Mouse (Mus musculus): ENCODE data around the gene Kif13a. TPM values are rescaled to one million over a fixed set of nuclear protein-coding genes. Genes with fewer than 3 reads are reported as not detected.

Gene Kif13a
- polyA plus RNA-seq, 1 experiment from 2014 or later = 14.5 TPM

- H3K9me3 ChIP-seq (ENCODE audit: control insufficient read depth, low read length) = no peaks in the 10 kb centered on the region
- no peaks in the 10 kb centered on the region for H3K27me3 ChIP-seq (ENCODE audit: control insufficient read depth, insufficient read depth, low read length)
- 90% methylated on average over 3 of the region's 3 CpGs for WGBS
- no peak overlapping the region for H3K9ac ChIP-seq (ENCODE audit: low read depth, low read length)
- H3K4me3 ChIP-seq (ENCODE audit: low read depth, low read length) = no peak overlapping the region
- no peaks in the 10 kb centered on the region for H3K36me3 ChIP-seq (ENCODE audit: control insufficient read depth, insufficient read depth, low read length)
- H3K27ac ChIP-seq (ENCODE audit: low read depth, low read length) = no peak overlapping the region
- DNase-seq (ENCODE audit: low spot score) (no peak), ATAC-seq (ENCODE audit: low FRiP score) (no peak)
- H3K4me2 ChIP-seq (replicated peaks; ENCODE audit: low read depth, low read length) = no peak overlapping the region
- H3K4me1 ChIP-seq (replicated peaks; ENCODE audit: control insufficient read depth, insufficient read depth, low read length) = no peaks in the 10 kb centered on the region
These were observed 86.0 kb downstream of the Kif13a start for GRCm38 (mm10) chr13:46843646-46844045.

- H3K4me2 ChIP-seq (replicated peaks; ENCODE audit: low read depth, low read length) = no peak overlapping the region
- H3K27ac ChIP-seq (ENCODE audit: low read depth, low read length) = no peak overlapping the region
- H3K36me3 ChIP-seq (ENCODE audit: control insufficient read depth, insufficient read depth, low read length) = no peaks in the 10 kb centered on the region
- no peaks in the 10 kb centered on the region for H3K27me3 ChIP-seq (ENCODE audit: control insufficient read depth, insufficient read depth, low read length)
- ATAC-seq (ENCODE audit: low FRiP score) (no peak), DNase-seq (ENCODE audit: low spot score) (no peak)
- no peaks in the 10 kb centered on the region for H3K4me1 ChIP-seq (replicated peaks; ENCODE audit: control insufficient read depth, insufficient read depth, low read length)
- no peaks in the 10 kb centered on the region for H3K9me3 ChIP-seq (ENCODE audit: control insufficient read depth, low read length)
- WGBS = 79% methylated on average over 8 of the region's 8 CpGs
- H3K4me3 ChIP-seq (ENCODE audit: low read depth, low read length) = no peak overlapping the region
- no peak overlapping the region for H3K9ac ChIP-seq (ENCODE audit: low read depth, low read length)
These were observed 87.5 kb downstream of the Kif13a start for GRCm38 (mm10) chr13:46842185-46842584.

GRCm38 (mm10) chr13:46841668-46842067 lies 88.0 kb downstream of the Kif13a start:
- ATAC-seq (ENCODE audit: low FRiP score) = no peak

GRCm38 (mm10) chr13:46840676-46841075 lies 89.0 kb downstream of the Kif13a start:
- Histone ChIP-seq H3K27me3 (ENCODE audit: control insufficient read depth, insufficient read depth, low read length) (no peaks in the 10 kb centered on the region), H3K4me2 (replicated peaks; ENCODE audit: low read depth, low read length) (no peak overlapping the region), H3K4me1 (replicated peaks; ENCODE audit: control insufficient read depth, insufficient read depth, low read length) (no peaks in the 10 kb centered on the region), H3K9me3 (ENCODE audit: control insufficient read depth, low read length) (no peaks in the 10 kb centered on the region), H3K27ac (ENCODE audit: low read depth, low read length) (no peak overlapping the region), H3K9ac (ENCODE audit: low read depth, low read length) (no peak overlapping the region), H3K4me3 (ENCODE audit: low read depth, low read length) (no peak overlapping the region), H3K36me3 (ENCODE audit: control insufficient read depth, insufficient read depth, low read length) (no peaks in the 10 kb centered on the region)
- no peak for ATAC-seq (ENCODE audit: low FRiP score)
- WGBS = 88% methylated on average over 13 of the region's 13 CpGs
- no peak for DNase-seq (ENCODE audit: low spot score)

More at GRCm38 (mm10) chr13:46841668-46842067, 88.0 kb downstream of the Kif13a start:
- H3K27me3 ChIP-seq (ENCODE audit: control insufficient read depth, insufficient read depth, low read length) = no peaks in the 10 kb centered on the region
- H3K4me1 ChIP-seq (replicated peaks; ENCODE audit: control insufficient read depth, insufficient read depth, low read length) = no peaks in the 10 kb centered on the region
- no peak for DNase-seq (ENCODE audit: low spot score)
- H3K4me2 ChIP-seq (replicated peaks; ENCODE audit: low read depth, low read length) = no peak overlapping the region
- no peak overlapping the region for H3K9ac ChIP-seq (ENCODE audit: low read depth, low read length)
- no peak overlapping the region for H3K27ac ChIP-seq (ENCODE audit: low read depth, low read length)
- 85% methylated on average over 3 of the region's 3 CpGs for WGBS
- H3K4me3 ChIP-seq (ENCODE audit: low read depth, low read length) = no peak overlapping the region
- no peaks in the 10 kb centered on the region for H3K36me3 ChIP-seq (ENCODE audit: control insufficient read depth, insufficient read depth, low read length)
- H3K9me3 ChIP-seq (ENCODE audit: control insufficient read depth, low read length) = no peaks in the 10 kb centered on the region

DNA sequence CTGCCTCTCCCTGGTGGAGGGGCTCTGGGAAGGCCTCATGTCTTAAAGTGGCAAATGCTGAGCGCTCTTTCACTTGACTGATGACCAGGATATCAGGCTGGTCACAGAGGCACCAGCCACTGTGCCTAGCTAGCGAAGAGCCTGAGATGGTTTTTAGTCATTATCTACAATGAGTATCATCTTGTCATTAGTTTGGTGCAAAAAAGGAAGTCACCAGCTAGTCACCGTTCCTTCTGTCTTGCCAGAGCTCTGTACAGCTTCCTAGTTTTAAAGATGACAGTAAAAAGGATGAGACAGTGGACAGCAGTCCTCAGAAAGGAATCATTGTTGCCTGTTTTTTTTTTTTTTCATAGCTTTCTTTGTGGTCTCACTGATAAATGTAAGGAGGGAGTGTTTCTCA lies 90.4 kb downstream of the Kif13a start:
- Histone ChIP-seq H3K4me2 (replicated peaks; ENCODE audit: low read depth, low read length) (no peak overlapping the region), H3K36me3 (ENCODE audit: control insufficient read depth, insufficient read depth, low read length) (no peaks in the 10 kb centered on the region), H3K27ac (ENCODE audit: low read depth, low read length) (no peak overlapping the region), H3K9ac (ENCODE audit: low read depth, low read length) (no peak overlapping the region), H3K9me3 (ENCODE audit: control insufficient read depth, low read length) (no peaks in the 10 kb centered on the region), H3K4me3 (ENCODE audit: low read depth, low read length) (no peak overlapping the region), H3K27me3 (ENCODE audit: control insufficient read depth, insufficient read depth, low read length) (no peaks in the 10 kb centered on the region), H3K4me1 (replicated peaks; ENCODE audit: control insufficient read depth, insufficient read depth, low read length) (no peaks in the 10 kb centered on the region)
- whole genome bisulfite sequencing = 95% methylated on average over 3 of the region's 3 CpGs
- DNase-seq (ENCODE audit: low spot score) (no peak), ATAC-seq (ENCODE audit: low FRiP score) (no peak)

DNA sequence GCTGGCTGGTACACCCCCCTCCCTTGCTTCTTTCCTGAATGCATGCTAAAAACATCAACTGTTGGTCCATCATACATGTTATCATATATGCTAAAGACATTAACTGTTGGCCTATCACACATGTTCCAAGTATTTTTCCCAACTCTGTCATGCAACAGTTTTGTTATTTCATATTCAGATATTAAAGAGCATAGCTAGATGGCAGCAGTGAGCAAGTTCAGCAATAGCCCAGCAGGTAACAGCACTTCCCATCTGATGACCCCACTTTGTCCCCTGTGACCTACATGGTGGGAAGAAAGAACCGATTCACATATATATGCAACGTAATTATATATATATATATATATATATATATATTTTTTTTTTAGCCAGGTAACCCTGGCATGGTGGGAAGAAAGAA lies 91.1 kb downstream of the Kif13a start:
- 77% methylated on average over 2 of the region's 2 CpGs for WGBS
- no peak overlapping the region for H3K4me2 ChIP-seq (replicated peaks; ENCODE audit: low read depth, low read length)
- H3K27me3 ChIP-seq (ENCODE audit: control insufficient read depth, insufficient read depth, low read length) = no peaks in the 10 kb centered on the region
- no peak overlapping the region for H3K9ac ChIP-seq (ENCODE audit: low read depth, low read length)
- peak; percentile 29 for DNase-seq (ENCODE audit: low spot score)
- H3K27ac ChIP-seq (ENCODE audit: low read depth, low read length) = no peak overlapping the region
- no peaks in the 10 kb centered on the region for H3K4me1 ChIP-seq (replicated peaks; ENCODE audit: control insufficient read depth, insufficient read depth, low read length)
- no peak for ATAC-seq (ENCODE audit: low FRiP score)
- H3K36me3 ChIP-seq (ENCODE audit: control insufficient read depth, insufficient read depth, low read length) = no peaks in the 10 kb centered on the region
- no peaks in the 10 kb centered on the region for H3K9me3 ChIP-seq (ENCODE audit: control insufficient read depth, low read length)
- H3K4me3 ChIP-seq (ENCODE audit: low read depth, low read length) = no peak overlapping the region

GRCm38 (mm10) chr13:46835351-46835750 lies 94.3 kb downstream of the Kif13a start:
- Histone ChIP-seq H3K4me2 (replicated peaks; ENCODE audit: low read depth, low read length) (no peak overlapping the region), H3K4me3 (ENCODE audit: low read depth, low read length) (no peak overlapping the region), H3K9me3 (ENCODE audit: control insufficient read depth, low read length) (no peaks in the 10 kb centered on the region), H3K4me1 (replicated peaks; ENCODE audit: control insufficient read depth, insufficient read depth, low read length) (no peaks in the 10 kb centered on the region), H3K9ac (ENCODE audit: low read depth, low read length) (no peak overlapping the region), H3K27me3 (ENCODE audit: control insufficient read depth, insufficient read depth, low read length) (no peaks in the 10 kb centered on the region), H3K27ac (ENCODE audit: low read depth, low read length) (no peak overlapping the region), H3K36me3 (ENCODE audit: control insufficient read depth, insufficient read depth, low read length) (peaks cover 8% of the 10 kb centered on the region)
- DNase-seq (ENCODE audit: low spot score) = no peak
- 96% methylated on average over 11 of the region's 11 CpGs for WGBS
- ATAC-seq (ENCODE audit: low FRiP score) = no peak

DNA sequence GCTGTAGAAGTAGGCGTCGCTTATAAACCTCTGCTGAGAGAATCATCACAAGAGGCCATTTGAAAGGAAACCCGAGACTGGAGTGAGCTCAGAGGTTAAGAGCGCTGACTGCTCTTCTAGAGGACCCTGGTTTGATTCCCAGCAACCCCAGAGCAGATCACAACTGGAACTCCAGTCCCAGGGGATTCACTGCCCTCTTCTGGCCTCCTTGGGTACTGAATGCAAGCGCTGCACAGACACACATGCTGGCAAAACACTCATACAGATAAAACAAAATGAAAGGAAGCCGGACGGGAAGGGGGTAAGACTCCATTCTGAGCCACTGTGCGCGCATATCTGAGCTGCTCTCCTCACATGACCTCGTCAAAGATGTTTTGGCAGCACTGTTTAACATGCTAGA lies 94.9 kb downstream of the Kif13a start:
- Histone ChIP-seq H3K4me1 (replicated peaks; ENCODE audit: control insufficient read depth, insufficient read depth, low read length) (no peaks in the 10 kb centered on the region), H3K36me3 (ENCODE audit: control insufficient read depth, insufficient read depth, low read length) (peaks cover 11% of the 10 kb centered on the region), H3K4me2 (replicated peaks; ENCODE audit: low read depth, low read length) (no peak overlapping the region), H3K9ac (ENCODE audit: low read depth, low read length) (no peak overlapping the region), H3K4me3 (ENCODE audit: low read depth, low read length) (no peak overlapping the region), H3K27me3 (ENCODE audit: control insufficient read depth, insufficient read depth, low read length) (no peaks in the 10 kb centered on the region), H3K9me3 (ENCODE audit: control insufficient read depth, low read length) (no peaks in the 10 kb centered on the region), H3K27ac (ENCODE audit: low read depth, low read length) (no peak overlapping the region)
- ATAC-seq (ENCODE audit: low FRiP score) = no peak
- WGBS = 91% methylated on average over 10 of the region's 10 CpGs
- no peak for DNase-seq (ENCODE audit: low spot score)

DNA sequence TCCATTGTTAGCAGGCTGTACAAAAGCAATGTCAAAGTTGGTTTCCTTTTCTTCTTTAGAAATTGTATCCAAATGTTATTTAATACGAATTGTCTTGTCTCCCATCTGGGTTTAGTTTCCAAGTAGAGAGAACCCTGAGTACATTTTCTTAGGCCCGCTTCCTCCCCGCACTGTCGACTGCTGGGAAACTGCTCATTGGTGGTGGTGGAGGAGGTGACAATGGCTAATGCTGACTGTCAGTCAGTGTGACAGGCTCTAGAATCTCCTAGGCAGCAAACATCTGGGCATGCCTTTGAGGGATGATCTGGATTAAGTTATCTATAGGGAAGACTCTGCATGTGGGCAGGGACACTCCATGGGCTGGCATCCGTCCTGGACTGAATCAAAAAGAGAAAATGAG lies 96.1 kb downstream of the Kif13a start:
- DNase-seq (ENCODE audit: low spot score) = no peak
- no peak overlapping the region for H3K27ac ChIP-seq (ENCODE audit: low read depth, low read length)
- 87% methylated on average over 5 of the region's 5 CpGs for WGBS
- no peak overlapping the region for H3K4me3 ChIP-seq (ENCODE audit: low read depth, low read length)
- no peak overlapping the region for H3K9ac ChIP-seq (ENCODE audit: low read depth, low read length)
- no peaks in the 10 kb centered on the region for H3K4me1 ChIP-seq (replicated peaks; ENCODE audit: control insufficient read depth, insufficient read depth, low read length)
- H3K9me3 ChIP-seq (ENCODE audit: control insufficient read depth, low read length) = no peaks in the 10 kb centered on the region
- H3K4me2 ChIP-seq (replicated peaks; ENCODE audit: low read depth, low read length) = no peak overlapping the region
- no peaks in the 10 kb centered on the region for H3K27me3 ChIP-seq (ENCODE audit: control insufficient read depth, insufficient read depth, low read length)
- no peak for ATAC-seq (ENCODE audit: low FRiP score)
- peaks cover 13% of the 10 kb centered on the region for H3K36me3 ChIP-seq (ENCODE audit: control insufficient read depth, insufficient read depth, low read length)

Measured in hindbrain, embryonic 11.5 days (tissue).